Mouse (Mus musculus): ENCODE measurements around the gene Hsd11b1.

GRCm38 (mm10) chr1:193274407-193275071, 10.7 kb upstream of the Hsd11b1 start:
- no peak for TF ChIP-seq CTCF (IDR thresholded peaks at IDR 0.05; ENCODE audit: extremely low read depth, insufficient read length, insufficient replicate concordance, low read depth, low read length)
- no peak for TF ChIP-seq POLR2A (IDR thresholded peaks at IDR 0.05; ENCODE audit: low read depth, low read length)
